Mouse (Mus musculus): ENCODE measurements around the gene Mt1. TPM values are rescaled to one million over a fixed set of nuclear protein-coding genes. Genes with fewer than 3 reads are reported as not detected.

Mt1 gene
- polyA plus RNA-seq, 1 experiment from 2014 or later: 75.0 TPM

GRCm38 (mm10) chr8:94182055-94182929, 3.4 kb downstream of the Mt1 start:
- H3K4me1 ChIP-seq (replicated peaks; ENCODE audit: control insufficient read depth, insufficient read depth, low read length): peaks cover 25% of the 10 kb centered on the region
- no peak overlapping the region for H3K4me3 ChIP-seq (replicated peaks; ENCODE audit: low read length)
- H3K9me3 ChIP-seq (ENCODE audit: control insufficient read depth, low read length): no peaks in the 10 kb centered on the region
- H3K36me3 ChIP-seq (ENCODE audit: control insufficient read depth, insufficient read depth): no peaks in the 10 kb centered on the region
- WGBS: 73% methylated on average over 13 of the region's 13 CpGs
- H3K4me2 ChIP-seq (ENCODE audit: low read length): no peak overlapping the region
- H3K27ac ChIP-seq (ENCODE audit: low read length): no peak overlapping the region
- H3K9ac ChIP-seq (replicated peaks; ENCODE audit: low read depth, low read length): no peak overlapping the region
- ATAC-seq: no peak
- peaks cover 36% of the 10 kb centered on the region for H3K27me3 ChIP-seq (replicated peaks; ENCODE audit: control insufficient read depth, insufficient read depth, low read length)

- 2% methylated on average over 16 of the region's 16 CpGs for WGBS
- Histone ChIP-seq H3K9ac (replicated peaks; ENCODE audit: low read depth, low read length) (no peak overlapping the region), H3K4me1 (replicated peaks; ENCODE audit: control insufficient read depth, insufficient read depth, low read length) (peaks cover 28% of the 10 kb centered on the region), H3K9me3 (ENCODE audit: control insufficient read depth, low read length) (no peaks in the 10 kb centered on the region), H3K36me3 (ENCODE audit: control insufficient read depth, insufficient read depth) (no peaks in the 10 kb centered on the region), H3K4me2 (ENCODE audit: low read length) (peak overlapping the region; percentile 45), H3K27ac (ENCODE audit: low read length) (no peak overlapping the region), H3K4me3 (replicated peaks; ENCODE audit: low read length) (peak overlapping the region; percentile 19), H3K27me3 (replicated peaks; ENCODE audit: control insufficient read depth, insufficient read depth, low read length) (peaks cover 36% of the 10 kb centered on the region)
- ATAC-seq: peak; percentile 70
Observed at GRCm38 (mm10) chr8:94183117-94183516, 4.2 kb downstream of the Mt1 start.

- Histone ChIP-seq H3K9ac (replicated peaks; ENCODE audit: low read depth, low read length) (no peak overlapping the region), H3K36me3 (ENCODE audit: control insufficient read depth, insufficient read depth) (no peaks in the 10 kb centered on the region), H3K4me1 (replicated peaks; ENCODE audit: control insufficient read depth, insufficient read depth, low read length) (peaks cover 21% of the 10 kb centered on the region), H3K27me3 (replicated peaks; ENCODE audit: control insufficient read depth, insufficient read depth, low read length) (peaks cover 36% of the 10 kb centered on the region), H3K27ac (ENCODE audit: low read length) (no peak overlapping the region), H3K4me2 (ENCODE audit: low read length) (no peak overlapping the region), H3K9me3 (ENCODE audit: control insufficient read depth, low read length) (no peaks in the 10 kb centered on the region), H3K4me3 (replicated peaks; ENCODE audit: low read length) (no peak overlapping the region)
- ATAC-seq: no peak
- WGBS: 47% methylated on average over 12 of the region's 12 CpGs
Observed at GRCm38 (mm10) chr8:94184357-94184843, 5.5 kb downstream of the Mt1 start.

- Histone ChIP-seq H3K4me3 (replicated peaks; ENCODE audit: low read length) (no peak overlapping the region), H3K9ac (replicated peaks; ENCODE audit: low read depth, low read length) (no peak overlapping the region), H3K27ac (ENCODE audit: low read length) (no peak overlapping the region), H3K9me3 (ENCODE audit: control insufficient read depth, low read length) (no peaks in the 10 kb centered on the region), H3K4me2 (ENCODE audit: low read length) (no peak overlapping the region), H3K4me1 (replicated peaks; ENCODE audit: control insufficient read depth, insufficient read depth, low read length) (peaks cover 14% of the 10 kb centered on the region), H3K36me3 (ENCODE audit: control insufficient read depth, insufficient read depth) (no peaks in the 10 kb centered on the region), H3K27me3 (replicated peaks; ENCODE audit: control insufficient read depth, insufficient read depth, low read length) (peaks cover 33% of the 10 kb centered on the region)
- ATAC-seq: no peak
- WGBS: 75% methylated on average over 6 of the region's 6 CpGs
Observed at GRCm38 (mm10) chr8:94185791-94186190, 6.9 kb downstream of the Mt1 start.

- Histone ChIP-seq H3K9ac (replicated peaks; ENCODE audit: low read depth, low read length) (no peak overlapping the region), H3K36me3 (ENCODE audit: control insufficient read depth, insufficient read depth) (no peaks in the 10 kb centered on the region), H3K4me2 (ENCODE audit: low read length) (0 out of 2 replicates have a peak overlapping the region, but pooled peaks have one; percentile 1), H3K27ac (ENCODE audit: low read length) (no peak overlapping the region), H3K4me3 (replicated peaks; ENCODE audit: low read length) (no peak overlapping the region), H3K4me1 (replicated peaks; ENCODE audit: control insufficient read depth, insufficient read depth, low read length) (peaks cover 17% of the 10 kb centered on the region), H3K9me3 (ENCODE audit: control insufficient read depth, low read length) (no peaks in the 10 kb centered on the region), H3K27me3 (replicated peaks; ENCODE audit: control insufficient read depth, insufficient read depth, low read length) (peaks cover 33% of the 10 kb centered on the region)
- ATAC-seq: peak; percentile 41; the same call in 1 of the 2 replicates
- WGBS: 7% methylated on average over 17 of the region's 17 CpGs
Observed at GRCm38 (mm10) chr8:94186542-94186941, 7.7 kb downstream of the Mt1 start.

GRCm38 (mm10) chr8:94187290-94188002, 8.6 kb downstream of the Mt1 start:
- peaks cover 17% of the 10 kb centered on the region for H3K4me1 ChIP-seq (replicated peaks; ENCODE audit: control insufficient read depth, insufficient read depth, low read length)
- no peak for ATAC-seq
- no peak overlapping the region for H3K9ac ChIP-seq (replicated peaks; ENCODE audit: low read depth, low read length)
- H3K9me3 ChIP-seq (ENCODE audit: control insufficient read depth, low read length): no peaks in the 10 kb centered on the region
- no peak overlapping the region for H3K4me2 ChIP-seq (ENCODE audit: low read length)
- peaks cover 29% of the 10 kb centered on the region for H3K27me3 ChIP-seq (replicated peaks; ENCODE audit: control insufficient read depth, insufficient read depth, low read length)
- H3K4me3 ChIP-seq (replicated peaks; ENCODE audit: low read length): no peak overlapping the region
- H3K36me3 ChIP-seq (ENCODE audit: control insufficient read depth, insufficient read depth): no peaks in the 10 kb centered on the region
- no peak overlapping the region for H3K27ac ChIP-seq (ENCODE audit: low read length)
- WGBS: 34% methylated on average over 21 of the region's 21 CpGs

- no peak overlapping the region for H3K27ac ChIP-seq (ENCODE audit: low read length)
- no peak overlapping the region for H3K4me3 ChIP-seq (replicated peaks; ENCODE audit: low read length)
- 52% methylated on average over 13 of the region's 13 CpGs for WGBS
- H3K27me3 ChIP-seq (replicated peaks; ENCODE audit: control insufficient read depth, insufficient read depth, low read length): peaks cover 15% of the 10 kb centered on the region
- H3K4me2 ChIP-seq (ENCODE audit: low read length): no peak overlapping the region
- no peaks in the 10 kb centered on the region for H3K36me3 ChIP-seq (ENCODE audit: control insufficient read depth, insufficient read depth)
- H3K9ac ChIP-seq (replicated peaks; ENCODE audit: low read depth, low read length): no peak overlapping the region
- ATAC-seq: peak; percentile 56
- no peaks in the 10 kb centered on the region for H3K9me3 ChIP-seq (ENCODE audit: control insufficient read depth, low read length)
- H3K4me1 ChIP-seq (replicated peaks; ENCODE audit: control insufficient read depth, insufficient read depth, low read length): peaks cover 13% of the 10 kb centered on the region; the same call in 1 of the 2 replicates
Observed at GRCm38 (mm10) chr8:94189275-94190031, 10.6 kb downstream of the Mt1 start.

GRCm38 (mm10) chr8:94191101-94191691, 12.3 kb downstream of the Mt1 start:
- no peak for ATAC-seq
- Histone ChIP-seq H3K27ac (ENCODE audit: low read length) (no peak overlapping the region), H3K4me1 (replicated peaks; ENCODE audit: control insufficient read depth, insufficient read depth, low read length) (peaks cover 13% of the 10 kb centered on the region; the same call in 1 of the 2 replicates), H3K9me3 (ENCODE audit: control insufficient read depth, low read length) (no peaks in the 10 kb centered on the region), H3K27me3 (replicated peaks; ENCODE audit: control insufficient read depth, insufficient read depth, low read length) (peaks cover 5% of the 10 kb centered on the region), H3K36me3 (ENCODE audit: control insufficient read depth, insufficient read depth) (no peaks in the 10 kb centered on the region), H3K9ac (replicated peaks; ENCODE audit: low read depth, low read length) (no peak overlapping the region), H3K4me2 (ENCODE audit: low read length) (peak overlapping the region; percentile 40), H3K4me3 (replicated peaks; ENCODE audit: low read length) (peak overlapping the region; percentile 23)
- 35% methylated on average over 21 of the region's 21 CpGs for WGBS
